Mouse (Mus musculus) lung, postnatal 0 days (tissue): Measurements from ENCODE around the gene Lrmda. TPM values are rescaled to one million over a fixed set of nuclear protein-coding genes. Genes with fewer than 3 reads are reported as not detected.

Experiments used
- ATAC-seq: fragments of 200-750 bp; cut with Nextera tagmentation; 2 replicates; pipeline ENCODE4 v1.8.0; 2017; ENCODE audit warnings: moderate library complexity
- DNase-seq: peaks from one replicate; pipeline ENCODE4 v3.0.0-alpha.2; 2016; ENCODE audit warnings: low spot score
- H3K27ac ChIP-seq: fragments of 300-500 bp; sonication (generic); 2 replicates; pipeline ENCODE4 v1.5.1; 2014; ENCODE audit warnings: antibody characterized with exemption, mild to moderate bottlenecking, low read length, mixed read lengths
- H3K27me3 ChIP-seq: fragments of 300-500 bp; sonication (generic); replicated peaks from 2 replicates; pipeline ENCODE4 v1.6.1; 2014; ENCODE audit warnings: low read length, mixed read lengths; ENCODE audit not compliant: insufficient read depth
- H3K36me3 ChIP-seq: fragments of 300-500 bp; sonication (generic); 2 replicates; pipeline ENCODE4 v1.6.1; 2014; ENCODE audit warnings: low read length, mixed read lengths; ENCODE audit not compliant: insufficient read depth
- H3K4me1 ChIP-seq: fragments of 300-500 bp; sonication (generic); 2 replicates; pipeline ENCODE4 v1.6.1; 2014; ENCODE audit warnings: antibody characterized with exemption, low read depth, low read length, mixed read lengths; ENCODE audit not compliant: insufficient read depth
- H3K4me2 ChIP-seq: fragments of 300-500 bp; sonication (generic); replicated peaks from 2 replicates; pipeline ENCODE4 v1.6.1; 2014; ENCODE audit warnings: low read depth, mild to moderate bottlenecking, low read length, moderate library complexity, mixed read lengths
- H3K4me3 ChIP-seq: fragments of 300-500 bp; sonication (generic); 2 replicates; pipeline ENCODE4 v1.5.1; 2014; ENCODE audit warnings: low read depth, low read length
- H3K9ac ChIP-seq: fragments of 300-500 bp; sonication (generic); replicated peaks from 2 replicates; pipeline ENCODE4 v1.6.1; 2014; ENCODE audit warnings: low read depth, mild to moderate bottlenecking
- H3K9me3 ChIP-seq: fragments of 300-500 bp; sonication (generic); 2 replicates; pipeline ENCODE4 v1.6.1; 2016; ENCODE audit warnings: low read length, mixed read lengths
- CTCF ChIP-seq: IDR thresholded peaks from 2 replicates; pipeline ENCODE4 v1.5.1; 2016; ENCODE audit warnings: antibody characterized with exemption, mild to moderate bottlenecking
- EP300 ChIP-seq: IDR thresholded peaks from 2 replicates; pipeline ENCODE4 v1.6.1; 2016; ENCODE audit warnings: antibody characterized with exemption, mild to moderate bottlenecking, control low read depth
- WGBS: fragments of 180-500 bp; shearing (Covaris S2); extraction: QIAGEN DNeasy Blood & Tissue Kit; methylation state at CpG from one replicate; pipeline ENCODE4 v1.1.7; 2014; 5-methylcytosine and 5-hydroxymethylcytosine counted together
- polyA plus RNA-seq: library from polyadenylated mRNA; unstranded; fragments of >200 nt; fragmentation: Nextera tagmentation; extraction: Ambion mirVana; gene quantifications from 2 replicates; pipeline ENCODE4 v1.2.1, GENCODE M21; 2015

The Lrmda gene
- polyA plus RNA-seq, 1 experiment from 2014 or later: 0.86 TPM

DNA sequence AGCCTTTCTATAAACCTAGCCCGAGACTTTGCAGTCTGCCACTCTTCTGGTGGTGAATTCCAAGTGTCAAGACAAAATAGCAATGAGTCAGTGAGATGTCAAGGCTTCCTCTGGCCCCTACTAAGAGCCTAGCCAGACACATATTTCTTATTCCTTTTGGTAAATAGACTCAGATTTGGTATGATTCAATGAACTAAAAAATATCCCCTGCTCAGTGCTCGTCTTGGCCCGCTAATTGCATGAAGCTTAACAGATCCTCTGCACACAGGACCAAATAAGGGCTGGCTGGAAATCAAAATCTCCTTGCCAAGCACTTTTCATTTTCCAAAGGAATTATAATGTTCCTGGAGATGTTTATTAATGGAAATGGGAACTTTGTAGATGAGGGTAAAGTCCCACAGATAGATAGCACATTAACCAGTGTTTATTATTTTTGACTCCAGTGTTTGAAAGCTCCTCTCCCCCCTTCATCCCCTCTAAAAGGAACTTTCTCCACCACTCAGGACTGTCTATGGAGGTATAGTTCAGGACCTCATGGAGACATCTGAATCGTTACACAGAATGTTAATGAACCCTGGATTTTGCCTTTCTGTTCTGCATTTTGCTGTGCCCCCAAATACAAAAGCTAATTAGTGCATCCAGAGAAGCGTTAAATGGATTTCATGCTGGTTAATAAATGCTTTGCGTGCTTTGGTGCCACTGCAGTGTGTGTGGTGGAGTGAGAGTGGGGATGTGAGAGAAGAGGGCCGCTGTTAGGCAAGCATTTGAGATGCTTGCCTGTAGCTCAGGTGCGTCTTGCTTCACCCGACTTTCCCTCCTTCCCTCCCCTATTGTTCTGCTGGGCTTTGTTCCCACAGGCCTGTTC lies 945.5 kb downstream of the Lrmda start:
- H3K4me3 ChIP-seq: no peak overlapping the region
- DNase-seq (no peak), ATAC-seq (no peak)
- H3K9me3 ChIP-seq: no peaks in the 10 kb centered on the region
- no peak overlapping the region for H3K4me2 ChIP-seq
- TF ChIP-seq CTCF: no peak
- TF ChIP-seq EP300: no peak
- no peak overlapping the region for H3K27ac ChIP-seq
- no peaks in the 10 kb centered on the region for H3K36me3 ChIP-seq
- H3K9ac ChIP-seq: no peak overlapping the region
- 76% methylated on average over 9 of the region's 9 CpGs for WGBS
- H3K4me1 ChIP-seq: no peaks in the 10 kb centered on the region
- no peaks in the 10 kb centered on the region for H3K27me3 ChIP-seq

DNA sequence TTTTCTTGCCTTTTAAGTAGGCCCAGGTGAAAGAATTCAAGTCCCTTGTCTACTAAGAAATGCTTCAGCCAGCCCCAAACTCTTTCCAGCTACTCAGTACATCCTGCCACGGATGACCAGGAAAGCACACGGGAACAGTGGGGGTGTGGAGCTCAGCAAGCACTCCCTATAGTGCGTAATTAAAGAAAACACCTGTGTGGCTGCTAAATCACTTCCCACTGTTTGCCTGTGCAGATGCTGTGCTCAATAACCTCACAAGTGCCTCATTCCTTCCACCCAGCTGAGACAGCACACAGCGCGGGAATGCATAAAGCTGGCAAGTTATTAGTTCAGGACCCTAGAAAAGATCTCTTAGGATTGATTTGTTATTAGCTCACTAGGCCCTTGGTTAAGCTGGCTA lies 949.2 kb downstream of the Lrmda start:
- ATAC-seq: no peak
- no peak overlapping the region for H3K4me3 ChIP-seq
- H3K4me2 ChIP-seq: no peak overlapping the region
- H3K4me1 ChIP-seq: no peaks in the 10 kb centered on the region
- H3K36me3 ChIP-seq: no peaks in the 10 kb centered on the region
- TF ChIP-seq CTCF (no peak), EP300 (no peak)
- no peaks in the 10 kb centered on the region for H3K27me3 ChIP-seq
- WGBS: 72% methylated on average over 5 of the region's 5 CpGs
- no peak overlapping the region for H3K27ac ChIP-seq
- DNase-seq: no peak
- H3K9ac ChIP-seq: no peak overlapping the region
- no peaks in the 10 kb centered on the region for H3K9me3 ChIP-seq

DNA sequence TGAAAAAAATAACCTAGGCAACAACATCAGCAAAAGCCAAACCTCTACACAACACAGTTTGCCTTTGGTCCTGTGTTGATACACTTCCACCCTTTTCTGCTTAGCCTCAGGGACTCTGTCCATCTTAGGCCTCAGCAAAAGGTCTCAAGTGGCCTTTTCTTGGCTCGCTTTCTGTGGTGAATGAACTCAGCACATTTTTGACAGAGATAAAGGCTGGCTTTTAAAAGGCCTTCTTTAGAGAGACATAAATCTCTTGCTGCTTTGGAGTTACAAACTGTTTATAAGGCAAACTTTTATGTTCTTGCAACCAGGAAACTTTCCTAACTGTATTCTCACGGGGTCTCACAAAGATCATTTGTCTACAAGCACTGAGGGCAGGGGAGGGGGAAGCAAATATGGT lies 967.2 kb downstream of the Lrmda start:
- Histone ChIP-seq H3K4me1 (no peaks in the 10 kb centered on the region), H3K4me3 (no peak overlapping the region), H3K4me2 (no peak overlapping the region), H3K9ac (no peak overlapping the region), H3K9me3 (no peaks in the 10 kb centered on the region), H3K27ac (no peak overlapping the region), H3K27me3 (no peaks in the 10 kb centered on the region), H3K36me3 (no peaks in the 10 kb centered on the region)
- 54% methylated on average over 2 of the region's 2 CpGs for WGBS
- ATAC-seq (no peak), DNase-seq (no peak)
- TF ChIP-seq CTCF: no peak
- no peak for TF ChIP-seq EP300

- WGBS: 83% methylated on average over 3 of the region's 3 CpGs
- no peaks in the 10 kb centered on the region for H3K4me1 ChIP-seq
- H3K4me3 ChIP-seq: no peak overlapping the region
- H3K27me3 ChIP-seq: no peaks in the 10 kb centered on the region
- TF ChIP-seq CTCF (no peak), EP300 (no peak)
- no peak for ATAC-seq
- no peak for DNase-seq
- H3K27ac ChIP-seq: no peak overlapping the region
- H3K4me2 ChIP-seq: no peak overlapping the region
- no peak overlapping the region for H3K9ac ChIP-seq
- no peaks in the 10 kb centered on the region for H3K9me3 ChIP-seq
- H3K36me3 ChIP-seq: no peaks in the 10 kb centered on the region
Observed at GRCm38 (mm10) chr14:22988090-22988669, 968.7 kb downstream of the Lrmda start.

DNA sequence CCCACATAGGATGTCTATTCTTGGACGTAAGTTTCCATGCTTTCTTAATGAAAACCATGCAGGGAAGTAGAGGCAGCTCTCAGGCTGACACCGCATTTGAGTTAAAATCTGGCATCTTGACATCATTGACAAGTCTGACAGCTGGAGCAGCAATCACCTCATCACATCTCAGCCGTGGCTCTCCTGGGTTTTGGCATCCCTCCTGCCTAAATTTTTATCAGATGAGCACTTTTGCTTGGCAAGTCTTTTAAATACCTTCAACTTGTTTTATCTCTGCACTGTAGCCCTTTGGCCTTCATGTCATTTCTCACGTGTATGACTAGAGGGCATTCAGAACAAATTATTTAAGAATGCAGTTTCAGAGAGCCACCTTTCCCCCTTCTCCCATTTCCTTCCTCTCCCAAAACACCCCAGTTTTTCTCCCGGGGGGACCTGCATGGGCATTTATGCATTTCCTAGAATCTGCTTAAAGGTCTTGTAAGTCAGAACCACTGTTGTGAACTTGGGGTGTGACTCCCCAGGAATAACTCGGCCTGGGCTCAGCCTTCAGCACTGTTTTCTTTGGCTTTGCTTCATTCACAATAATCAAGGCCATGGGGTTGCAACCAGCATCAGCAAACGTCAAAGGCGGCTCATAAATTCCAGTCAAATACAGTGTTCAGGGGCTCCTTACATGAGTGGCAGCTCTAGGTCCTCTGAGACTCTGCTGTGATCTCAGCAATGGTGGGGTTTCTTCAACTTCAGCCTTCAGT lies 975.8 kb downstream of the Lrmda start:
- Histone ChIP-seq H3K4me2 (no peak overlapping the region), H3K4me1 (no peaks in the 10 kb centered on the region), H3K4me3 (no peak overlapping the region), H3K9me3 (no peaks in the 10 kb centered on the region), H3K36me3 (no peaks in the 10 kb centered on the region), H3K27me3 (no peaks in the 10 kb centered on the region), H3K9ac (no peak overlapping the region), H3K27ac (no peak overlapping the region)
- TF ChIP-seq EP300 (no peak), CTCF (no peak)
- 49% methylated on average over 8 of the region's 8 CpGs for WGBS
- ATAC-seq (no peak), DNase-seq (no peak)

GRCm38 (mm10) chr14:22998906-22999305 lies 979.4 kb downstream of the Lrmda start:
- Histone ChIP-seq H3K4me1 (no peaks in the 10 kb centered on the region), H3K4me3 (no peak overlapping the region), H3K9me3 (no peaks in the 10 kb centered on the region), H3K4me2 (no peak overlapping the region), H3K27me3 (no peaks in the 10 kb centered on the region), H3K9ac (no peak overlapping the region), H3K36me3 (no peaks in the 10 kb centered on the region), H3K27ac (no peak overlapping the region)
- WGBS: 85% methylated on average over 3 of the region's 3 CpGs
- TF ChIP-seq EP300 (no peak), CTCF (no peak)
- DNase-seq: no peak
- ATAC-seq: no peak
